Mouse (Mus musculus) erythroblast, embryonic 14.5 days (primary cell): ENCODE data around the gene Rai14. TPM values are rescaled to one million over a fixed set of nuclear protein-coding genes. Genes with fewer than 3 reads are reported as not detected.

Experiments
- H3K27me3 ChIP-seq: 2 replicates; pipeline ENCODE4 v1.6.1; 2012; ENCODE audit warnings: inconsistent platforms; ENCODE audit not compliant: control insufficient read depth
- H3K36me3 ChIP-seq: 2 replicates; pipeline ENCODE4 v1.6.1; 2012; ENCODE audit warnings: mild to moderate bottlenecking, inconsistent platforms; ENCODE audit not compliant: control insufficient read depth
- H3K4me1 ChIP-seq: 2 replicates; pipeline ENCODE4 v1.6.1; 2012; ENCODE audit warnings: inconsistent platforms; ENCODE audit not compliant: control insufficient read depth
- H3K4me3 ChIP-seq: replicated peaks from 2 replicates; pipeline ENCODE3; 2012; ENCODE audit warnings: moderate library complexity, mild to moderate bottlenecking, inconsistent platforms
- H3K9me3 ChIP-seq: 2 replicates; pipeline ENCODE4 v1.6.1; 2012; ENCODE audit warnings: low read length, inconsistent platforms, mixed read lengths; ENCODE audit not compliant: control insufficient read depth
- GATA1 ChIP-seq: IDR thresholded peaks from 2 replicates; pipeline ENCODE4 v1.6.1; 2012; ENCODE audit warnings: low read length, inconsistent platforms, mixed read lengths
- TAL1 ChIP-seq: IDR thresholded peaks from 3 replicates; pipeline ENCODE4 v1.6.1; 2012; ENCODE audit warnings: low read length, inconsistent platforms, mixed read lengths
- polyA plus RNA-seq: library from polyadenylated mRNA; stranded (reverse); fragments of >175 nt; gene quantifications from 2 replicates; pipeline ENCODE4 v1.2.3, GENCODE M21; 2012

Gene Rai14
- polyA plus RNA-seq, 1 experiment = not detected

GRCm38 (mm10) chr15:10634176-10634575, 80.2 kb downstream of the Rai14 start:
- Histone ChIP-seq H3K36me3 (no peaks in the 10 kb centered on the region; the same call in 1 of the 2 replicates), H3K4me3 (no peak overlapping the region), H3K9me3 (no peaks in the 10 kb centered on the region), H3K4me1 (no peaks in the 10 kb centered on the region), H3K27me3 (no peaks in the 10 kb centered on the region)
- TF ChIP-seq TAL1 (no peak), GATA1 (no peak)

DNA sequence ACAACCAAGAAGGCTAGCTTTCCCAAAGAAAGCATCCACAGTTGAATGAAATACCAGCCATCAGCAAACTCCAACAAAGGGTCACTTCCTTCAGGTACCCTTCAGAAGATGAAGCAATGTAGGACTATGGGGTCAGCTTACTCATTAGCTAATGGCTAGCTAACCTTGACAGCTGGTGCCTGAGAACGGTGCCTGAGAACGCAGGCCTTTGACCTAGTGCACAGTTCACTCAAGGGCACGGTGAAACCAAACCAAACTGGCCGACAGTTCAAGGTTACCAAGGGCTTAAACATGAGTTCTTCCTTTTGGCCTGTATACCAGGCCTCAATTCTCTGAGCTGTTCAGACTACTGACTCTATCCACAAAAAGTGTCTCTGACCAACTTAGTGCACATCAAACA, 81.0 kb downstream of the Rai14 start:
- no peak for TF ChIP-seq TAL1
- no peak for TF ChIP-seq GATA1
- H3K9me3 ChIP-seq = no peaks in the 10 kb centered on the region
- H3K4me1 ChIP-seq = no peaks in the 10 kb centered on the region
- no peaks in the 10 kb centered on the region for H3K27me3 ChIP-seq
- H3K4me3 ChIP-seq = no peak overlapping the region
- H3K36me3 ChIP-seq = no peaks in the 10 kb centered on the region; the same call in 1 of the 2 replicates

DNA sequence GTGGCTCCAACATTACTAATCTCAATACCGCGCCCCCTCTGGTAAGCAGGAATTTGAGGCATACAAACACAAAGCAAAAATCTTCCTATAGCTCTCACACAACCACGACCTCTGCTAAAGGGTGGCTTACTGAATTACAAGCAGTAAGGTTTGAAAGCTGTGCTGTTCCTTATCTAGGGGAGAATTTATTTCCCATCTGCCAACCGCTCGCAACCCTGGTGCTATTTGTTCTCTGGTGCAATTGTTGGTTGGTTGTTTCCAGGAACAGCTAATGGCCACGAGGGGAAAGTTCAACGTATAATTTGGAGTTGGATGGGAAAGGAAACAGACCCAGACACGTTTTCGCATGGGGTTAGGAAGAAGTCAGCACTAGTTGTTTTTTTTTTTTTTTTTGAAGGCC, 81.8 kb downstream of the Rai14 start:
- H3K4me1 ChIP-seq = no peaks in the 10 kb centered on the region
- H3K27me3 ChIP-seq = no peaks in the 10 kb centered on the region
- no peak overlapping the region for H3K4me3 ChIP-seq
- H3K9me3 ChIP-seq = no peaks in the 10 kb centered on the region
- no peak for TF ChIP-seq TAL1
- TF ChIP-seq GATA1 = no peak
- H3K36me3 ChIP-seq = no peaks in the 10 kb centered on the region; the same call in 1 of the 2 replicates

GRCm38 (mm10) chr15:10632060-10632459, 82.4 kb downstream of the Rai14 start:
- H3K9me3 ChIP-seq = no peaks in the 10 kb centered on the region
- H3K36me3 ChIP-seq = no peaks in the 10 kb centered on the region; the same call in 1 of the 2 replicates
- H3K4me1 ChIP-seq = no peaks in the 10 kb centered on the region
- TF ChIP-seq TAL1 = no peak
- no peaks in the 10 kb centered on the region for H3K27me3 ChIP-seq
- no peak overlapping the region for H3K4me3 ChIP-seq

GRCm38 (mm10) chr15:10631541-10631940, 82.9 kb downstream of the Rai14 start:
- Histone ChIP-seq H3K27me3 (no peaks in the 10 kb centered on the region), H3K4me3 (no peak overlapping the region), H3K4me1 (no peaks in the 10 kb centered on the region), H3K9me3 (no peaks in the 10 kb centered on the region), H3K36me3 (no peaks in the 10 kb centered on the region; the same call in 1 of the 2 replicates)
- no peak for TF ChIP-seq TAL1
- TF ChIP-seq GATA1 = no peak

DNA sequence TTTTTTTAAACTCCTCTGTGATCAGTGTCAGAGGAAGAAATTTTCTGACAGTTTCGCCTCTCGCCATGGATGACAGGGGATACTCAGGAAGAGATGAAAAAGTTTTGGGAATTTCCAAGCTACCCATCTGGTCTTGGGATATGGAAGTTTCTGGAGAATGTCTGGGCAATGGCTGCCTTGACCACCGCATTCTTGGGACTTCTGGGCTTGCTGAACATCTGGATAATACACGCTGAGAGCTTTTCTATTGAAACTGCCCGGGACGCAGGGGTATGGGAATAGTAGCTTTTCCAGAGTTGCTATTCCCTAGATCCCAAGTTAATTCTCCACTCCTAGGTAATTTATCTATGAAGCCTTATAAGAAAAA, 85.5 kb downstream of the Rai14 start:
- H3K4me3 ChIP-seq = no peak overlapping the region
- H3K9me3 ChIP-seq = no peaks in the 10 kb centered on the region
- no peaks in the 10 kb centered on the region; the same call in 1 of the 2 replicates for H3K36me3 ChIP-seq
- no peaks in the 10 kb centered on the region for H3K4me1 ChIP-seq
- H3K27me3 ChIP-seq = no peaks in the 10 kb centered on the region
- no peak for TF ChIP-seq TAL1
- no peak for TF ChIP-seq GATA1

GRCm38 (mm10) chr15:10628131-10628979, 86.1 kb downstream of the Rai14 start:
- Histone ChIP-seq H3K9me3 (no peaks in the 10 kb centered on the region), H3K36me3 (no peaks in the 10 kb centered on the region; the same call in 1 of the 2 replicates), H3K4me3 (no peak overlapping the region), H3K27me3 (no peaks in the 10 kb centered on the region), H3K4me1 (no peaks in the 10 kb centered on the region)
- TF ChIP-seq TAL1 (no peak), GATA1 (no peak)

DNA sequence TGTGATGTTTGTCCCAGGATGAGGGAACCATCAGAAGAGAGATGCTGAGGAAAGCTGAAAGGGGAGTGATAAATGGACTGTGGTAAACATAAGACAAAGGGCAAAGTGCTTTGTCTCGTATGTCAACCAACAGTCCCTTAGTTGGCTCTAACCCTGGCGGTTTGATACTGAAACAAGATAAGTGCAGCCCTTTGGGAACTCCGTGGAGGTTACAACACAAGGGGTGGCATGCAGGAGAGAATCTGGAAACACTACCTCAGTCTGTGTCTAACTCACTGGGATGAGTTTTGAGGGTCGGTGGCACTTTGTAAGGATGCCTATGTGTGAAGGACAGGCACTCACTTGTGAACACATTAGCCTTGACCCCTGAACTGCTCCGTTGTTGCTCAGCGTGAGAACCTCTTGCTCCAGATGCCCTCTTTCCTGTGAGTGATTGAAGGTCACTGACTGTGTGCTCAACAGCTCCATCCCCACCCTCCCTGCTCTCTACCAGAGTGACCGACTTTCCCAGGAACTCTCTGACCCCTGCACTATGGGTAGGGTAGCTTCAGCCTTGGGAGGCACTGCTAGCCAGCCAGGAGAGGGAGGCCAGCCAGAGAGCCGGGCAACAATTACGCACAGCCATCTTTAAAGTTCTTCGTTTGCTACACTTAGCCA, 90.7 kb downstream of the Rai14 start:
- Histone ChIP-seq H3K9me3 (no peaks in the 10 kb centered on the region), H3K36me3 (no peaks in the 10 kb centered on the region), H3K4me3 (no peak overlapping the region), H3K4me1 (no peaks in the 10 kb centered on the region), H3K27me3 (no peaks in the 10 kb centered on the region)
- TF ChIP-seq GATA1 (no peak), TAL1 (no peak)

GRCm38 (mm10) chr15:10621194-10621593, 93.2 kb downstream of the Rai14 start:
- Histone ChIP-seq H3K27me3 (no peaks in the 10 kb centered on the region), H3K4me1 (no peaks in the 10 kb centered on the region), H3K9me3 (no peaks in the 10 kb centered on the region), H3K36me3 (no peaks in the 10 kb centered on the region), H3K4me3 (no peak overlapping the region)
- TF ChIP-seq TAL1 = no peak
- no peak for TF ChIP-seq GATA1
